Mouse (Mus musculus) lung, postnatal 0 days (tissue): ENCODE measurements at regions not wholly inside any gene's neighbourhood (a gene's known extent, or its start where the extent isn't known, plus 50 kb on each side); places are given as distances from the start of the nearest gene placed in this dataset.

ENCODE experiments used
- ATAC-seq: fragments of 200-750 bp; cut with Nextera tagmentation; 2 replicates; pipeline ENCODE4 v1.8.0; 2017; ENCODE audit warnings: moderate library complexity
- DNase-seq: peaks from one replicate; pipeline ENCODE4 v3.0.0-alpha.2; 2016; ENCODE audit warnings: low spot score
- H3K27ac ChIP-seq: fragments of 300-500 bp; sonication (generic); 2 replicates; pipeline ENCODE4 v1.5.1; 2014; ENCODE audit warnings: antibody characterized with exemption, mild to moderate bottlenecking, low read length, mixed read lengths
- H3K27me3 ChIP-seq: fragments of 300-500 bp; sonication (generic); replicated peaks from 2 replicates; pipeline ENCODE4 v1.6.1; 2014; ENCODE audit warnings: low read length, mixed read lengths; ENCODE audit not compliant: insufficient read depth
- H3K36me3 ChIP-seq: fragments of 300-500 bp; sonication (generic); 2 replicates; pipeline ENCODE4 v1.6.1; 2014; ENCODE audit warnings: low read length, mixed read lengths; ENCODE audit not compliant: insufficient read depth
- H3K4me1 ChIP-seq: fragments of 300-500 bp; sonication (generic); 2 replicates; pipeline ENCODE4 v1.6.1; 2014; ENCODE audit warnings: antibody characterized with exemption, low read depth, low read length, mixed read lengths; ENCODE audit not compliant: insufficient read depth
- H3K4me2 ChIP-seq: fragments of 300-500 bp; sonication (generic); replicated peaks from 2 replicates; pipeline ENCODE4 v1.6.1; 2014; ENCODE audit warnings: low read depth, mild to moderate bottlenecking, low read length, moderate library complexity, mixed read lengths
- H3K4me3 ChIP-seq: fragments of 300-500 bp; sonication (generic); 2 replicates; pipeline ENCODE4 v1.5.1; 2014; ENCODE audit warnings: low read depth, low read length
- H3K9ac ChIP-seq: fragments of 300-500 bp; sonication (generic); replicated peaks from 2 replicates; pipeline ENCODE4 v1.6.1; 2014; ENCODE audit warnings: low read depth, mild to moderate bottlenecking
- H3K9me3 ChIP-seq: fragments of 300-500 bp; sonication (generic); 2 replicates; pipeline ENCODE4 v1.6.1; 2016; ENCODE audit warnings: low read length, mixed read lengths
- CTCF ChIP-seq: IDR thresholded peaks from 2 replicates; pipeline ENCODE4 v1.5.1; 2016; ENCODE audit warnings: antibody characterized with exemption, mild to moderate bottlenecking
- EP300 ChIP-seq: IDR thresholded peaks from 2 replicates; pipeline ENCODE4 v1.6.1; 2016; ENCODE audit warnings: antibody characterized with exemption, mild to moderate bottlenecking, control low read depth
- WGBS: fragments of 180-500 bp; shearing (Covaris S2); extraction: QIAGEN DNeasy Blood & Tissue Kit; methylation state at CpG from one replicate; pipeline ENCODE4 v1.1.7; 2014; 5-methylcytosine and 5-hydroxymethylcytosine counted together

GRCm38 (mm10) chr10:71663545-71663944 lies 316.0 kb downstream of the Ipmk start:
- Histone ChIP-seq H3K36me3 (no peaks in the 10 kb centered on the region), H3K9ac (no peak overlapping the region), H3K9me3 (no peaks in the 10 kb centered on the region), H3K4me1 (no peaks in the 10 kb centered on the region), H3K4me2 (no peak overlapping the region), H3K27ac (no peak overlapping the region), H3K4me3 (no peak overlapping the region), H3K27me3 (no peaks in the 10 kb centered on the region)
- TF ChIP-seq CTCF, result no peak
- TF ChIP-seq EP300, result no peak
- no peak for DNase-seq
- WGBS, result 58% methylated on average over 5 of the region's 5 CpGs
- no peak for ATAC-seq

- no peaks in the 10 kb centered on the region for H3K36me3 ChIP-seq
- TF ChIP-seq EP300 (no peak), CTCF (no peak)
- DNase-seq (no peak), ATAC-seq (no peak)
- H3K4me2 ChIP-seq, result no peak overlapping the region
- H3K4me1 ChIP-seq, result no peaks in the 10 kb centered on the region
- 78% methylated on average over 7 of the region's 7 CpGs for WGBS
- no peak overlapping the region for H3K9ac ChIP-seq
- no peaks in the 10 kb centered on the region for H3K27me3 ChIP-seq
- H3K27ac ChIP-seq, result no peak overlapping the region
- no peaks in the 10 kb centered on the region for H3K9me3 ChIP-seq
- H3K4me3 ChIP-seq, result no peak overlapping the region
These were observed 319.6 kb downstream of the Ipmk start for GRCm38 (mm10) chr10:71667160-71667571.

- 87% methylated on average over 5 of the region's 5 CpGs for WGBS
- ATAC-seq, result no peak
- H3K4me2 ChIP-seq, result no peak overlapping the region
- no peaks in the 10 kb centered on the region for H3K4me1 ChIP-seq
- H3K27me3 ChIP-seq, result no peaks in the 10 kb centered on the region
- H3K9ac ChIP-seq, result no peak overlapping the region
- DNase-seq, result no peak
- H3K4me3 ChIP-seq, result no peak overlapping the region
- TF ChIP-seq EP300 (no peak), CTCF (no peak)
- H3K36me3 ChIP-seq, result no peaks in the 10 kb centered on the region
- H3K9me3 ChIP-seq, result no peaks in the 10 kb centered on the region
- no peak overlapping the region for H3K27ac ChIP-seq
These were observed 331.7 kb downstream of the Ipmk start for GRCm38 (mm10) chr10:71679240-71679639.

- Histone ChIP-seq H3K4me2 (no peak overlapping the region), H3K4me3 (no peak overlapping the region), H3K9me3 (no peaks in the 10 kb centered on the region), H3K9ac (no peak overlapping the region), H3K27me3 (no peaks in the 10 kb centered on the region), H3K36me3 (no peaks in the 10 kb centered on the region), H3K4me1 (no peaks in the 10 kb centered on the region), H3K27ac (no peak overlapping the region)
- TF ChIP-seq EP300, result no peak
- no peak for TF ChIP-seq CTCF
- 83% methylated on average over 2 of the region's 2 CpGs for WGBS
- ATAC-seq, result no peak
- DNase-seq, result no peak
These were observed 365.9 kb downstream of the Ipmk start for GRCm38 (mm10) chr10:71713456-71713855.

- 60% methylated on average over 4 of the region's 4 CpGs for WGBS
- H3K9me3 ChIP-seq, result no peaks in the 10 kb centered on the region
- no peak overlapping the region for H3K9ac ChIP-seq
- ATAC-seq (no peak), DNase-seq (no peak)
- no peaks in the 10 kb centered on the region for H3K27me3 ChIP-seq
- H3K27ac ChIP-seq, result no peak overlapping the region
- H3K4me3 ChIP-seq, result no peak overlapping the region
- H3K36me3 ChIP-seq, result no peaks in the 10 kb centered on the region
- H3K4me2 ChIP-seq, result no peak overlapping the region
- TF ChIP-seq EP300 (no peak), CTCF (no peak)
- H3K4me1 ChIP-seq, result no peaks in the 10 kb centered on the region
These were observed 380.2 kb downstream of the Ipmk start for GRCm38 (mm10) chr10:71727746-71728145.

- H3K4me3 ChIP-seq, result no peak overlapping the region
- H3K36me3 ChIP-seq, result no peaks in the 10 kb centered on the region
- H3K4me2 ChIP-seq, result no peak overlapping the region
- no peak overlapping the region for H3K27ac ChIP-seq
- H3K9me3 ChIP-seq, result no peaks in the 10 kb centered on the region
- no peak overlapping the region for H3K9ac ChIP-seq
- H3K4me1 ChIP-seq, result no peaks in the 10 kb centered on the region
- 80% methylated on average over 3 of the region's 3 CpGs for WGBS
- H3K27me3 ChIP-seq, result no peaks in the 10 kb centered on the region
- TF ChIP-seq CTCF, result no peak
- TF ChIP-seq EP300, result no peak
- DNase-seq, result no peak
- ATAC-seq, result no peak
These were observed 386.3 kb downstream of the Ipmk start for GRCm38 (mm10) chr10:71733821-71734220.

- Histone ChIP-seq H3K4me2 (no peak overlapping the region), H3K27me3 (no peaks in the 10 kb centered on the region), H3K9me3 (no peaks in the 10 kb centered on the region), H3K4me3 (no peak overlapping the region), H3K4me1 (no peaks in the 10 kb centered on the region), H3K27ac (no peak overlapping the region), H3K36me3 (no peaks in the 10 kb centered on the region), H3K9ac (no peak overlapping the region)
- no peak for ATAC-seq
- WGBS, result 70% methylated on average over 2 of the region's 2 CpGs
- TF ChIP-seq EP300 (no peak), CTCF (no peak)
- DNase-seq, result no peak
These were observed 386.9 kb downstream of the Ipmk start for GRCm38 (mm10) chr10:71734481-71734880.
